Mouse (Mus musculus): ENCODE data around the gene Tnnt1.

DNA sequence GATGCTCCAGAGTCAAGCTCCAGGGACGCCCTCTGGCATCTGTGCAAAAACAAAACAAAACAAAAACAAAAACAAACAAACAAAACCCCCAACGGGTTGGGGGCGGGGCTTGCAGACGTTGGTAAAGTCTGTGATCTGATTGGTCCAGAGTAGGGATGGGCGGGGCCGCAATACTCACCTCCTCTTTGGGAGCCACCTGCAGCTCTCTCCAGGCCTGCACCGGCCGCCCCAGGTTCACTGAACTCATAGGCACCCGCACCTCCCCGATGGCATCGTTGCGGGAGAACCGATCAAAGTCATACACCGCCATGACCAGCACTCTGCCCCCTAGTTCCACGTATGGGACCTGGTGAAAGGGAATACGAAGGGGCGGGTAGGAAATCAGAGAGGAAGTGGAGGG, 25.8 kb upstream of the Tnnt1 start:
- no peak for TF ChIP-seq CTCF (IDR thresholded peaks at IDR 0.05; ENCODE audit: borderline replicate concordance, control insufficient read depth, extremely low read depth, insufficient read depth, low read length, poor library complexity)
- no peak for TF ChIP-seq POLR2A (IDR thresholded peaks at IDR 0.05; ENCODE audit: control insufficient read depth, extremely low read depth, insufficient read depth, low read length, poor library complexity)
